10 mouse cellular contexts compared by ENCODE assay signal in genomic region chr6:86583601-86584215, GRCm38 (mm10). TPM values are rescaled to one million over a fixed set of nuclear protein-coding genes. Genes with fewer than 3 reads are reported as not detected.
DNase-seq lines count a peak whose midpoint lies in the region; ATAC-seq lines count a peak whose summit lies in the region.
"Had no signal": no experiment of that assay in that cellular context is flagged by ENCODE, and none has a peak within 500 bp of the region (broad histone marks: within the 10 kb centered on the region; RNA-seq: fewer than 3 reads in every experiment).

No protein-coding gene starts in this region.

- H3K27me3 ChIP-seq in forebrain, embryonic 13.5 days: no peaks in the 10 kb centered on the region
- no peaks in the 10 kb centered on the region for H3K27me3 ChIP-seq in forebrain, embryonic 12.5 days
- no peaks in the 10 kb centered on the region for H3K27me3 ChIP-seq in lung, embryonic 16.5 days (ENCODE audit: control insufficient read depth, insufficient read depth, low read depth, low read length)
- H3K27me3 ChIP-seq in hindbrain, embryonic 15.5 days: no peaks in the 10 kb centered on the region
- no peaks in the 10 kb centered on the region for H3K27me3 ChIP-seq in neural tube, embryonic 15.5 days (replicated peaks)
- H3K27me3 ChIP-seq: embryonic facial prominence, embryonic 15.5 days had no signal

- no peak for DNase-seq in lung, postnatal 25 days (ENCODE audit: low spot score)
- DNase-seq in urinary bladder, adult 2 months (ENCODE audit: low spot score): no peak
- no peak for DNase-seq in adrenal gland, adult 2 months
- DNase-seq: kidney, postnatal 10 days had no signal

- H3K4me3 ChIP-seq in forebrain, embryonic 13.5 days: no peak overlapping the region
- H3K4me3 ChIP-seq in forebrain, embryonic 12.5 days (replicated peaks): no peak overlapping the region
- no peak overlapping the region for H3K4me3 ChIP-seq in lung, embryonic 16.5 days (ENCODE audit: low read length)
- no peak overlapping the region for H3K4me3 ChIP-seq in hindbrain, embryonic 15.5 days
- H3K4me3 ChIP-seq in neural tube, embryonic 15.5 days (replicated peaks): no peak overlapping the region

- H3K4me1 ChIP-seq in forebrain, embryonic 13.5 days: peaks cover 21% of the 10 kb centered on the region
- H3K4me1 ChIP-seq in forebrain, embryonic 12.5 days: peaks cover 27% of the 10 kb centered on the region
- peaks cover 32% of the 10 kb centered on the region for H3K4me1 ChIP-seq in lung, embryonic 16.5 days (replicated peaks; ENCODE audit: control insufficient read depth, insufficient read depth, low read length)
- H3K4me1 ChIP-seq in hindbrain, embryonic 15.5 days (replicated peaks): peaks cover 25% of the 10 kb centered on the region
- peaks cover 22% of the 10 kb centered on the region for H3K4me1 ChIP-seq in neural tube, embryonic 15.5 days

- no peaks in the 10 kb centered on the region for H3K9me3 ChIP-seq in forebrain, embryonic 13.5 days (replicated peaks)
- no peaks in the 10 kb centered on the region for H3K9me3 ChIP-seq in forebrain, embryonic 12.5 days
- no peaks in the 10 kb centered on the region for H3K9me3 ChIP-seq in lung, embryonic 16.5 days (ENCODE audit: control insufficient read depth, low read length)
- H3K9me3 ChIP-seq in hindbrain, embryonic 15.5 days: no peaks in the 10 kb centered on the region
- H3K9me3 ChIP-seq in neural tube, embryonic 15.5 days (replicated peaks): no peaks in the 10 kb centered on the region
- H3K9me3 ChIP-seq: embryonic facial prominence, embryonic 15.5 days had no signal

- no peaks in the 10 kb centered on the region for H3K36me3 ChIP-seq in forebrain, embryonic 13.5 days (ENCODE audit: poor library complexity, severe bottlenecking)
- no peaks in the 10 kb centered on the region for H3K36me3 ChIP-seq in forebrain, embryonic 12.5 days (replicated peaks)
- no peaks in the 10 kb centered on the region for H3K36me3 ChIP-seq in lung, embryonic 16.5 days (ENCODE audit: control insufficient read depth, insufficient read depth, low read length)
- no peaks in the 10 kb centered on the region for H3K36me3 ChIP-seq in hindbrain, embryonic 15.5 days
- H3K36me3 ChIP-seq in neural tube, embryonic 15.5 days: no peaks in the 10 kb centered on the region
- H3K36me3 ChIP-seq: embryonic facial prominence, embryonic 15.5 days had no signal

- ATAC-seq in forebrain, embryonic 13.5 days: no peak
- ATAC-seq in forebrain, embryonic 12.5 days (ENCODE audit: low FRiP score): no peak
- ATAC-seq in lung, embryonic 16.5 days (ENCODE audit: low read depth): no peak
- ATAC-seq in hindbrain, embryonic 15.5 days (ENCODE audit: low FRiP score, low read depth): no peak
- no peak for ATAC-seq in neural tube, embryonic 15.5 days (ENCODE audit: low FRiP score)

- 0 out of 2 replicates have a peak overlapping the region, but pooled peaks have one; percentile 94 for H3K27ac ChIP-seq in forebrain, embryonic 13.5 days
- H3K27ac ChIP-seq in forebrain, embryonic 12.5 days: no peak overlapping the region
- H3K27ac ChIP-seq in lung, embryonic 16.5 days (ENCODE audit: low read length): peak overlapping the region; percentile 99
- peak overlapping the region; percentile 91 for H3K27ac ChIP-seq in hindbrain, embryonic 15.5 days (replicated peaks)
- H3K27ac ChIP-seq in neural tube, embryonic 15.5 days (replicated peaks): peak overlapping the region; percentile 93

- no peak overlapping the region for H3K4me2 ChIP-seq in forebrain, embryonic 13.5 days
- H3K4me2 ChIP-seq in forebrain, embryonic 12.5 days: no peak overlapping the region
- H3K4me2 ChIP-seq in lung, embryonic 16.5 days (ENCODE audit: low read depth, low read length): no peak overlapping the region
- peak overlapping the region; percentile 59; the same call in 1 of the 2 replicates for H3K4me2 ChIP-seq in hindbrain, embryonic 15.5 days
- H3K4me2 ChIP-seq in neural tube, embryonic 15.5 days: no peak overlapping the region

- 93% methylated on average over 8 of the region's 8 CpGs for WGBS in forebrain, embryonic 13.5 days
- 89% methylated on average over 8 of the region's 8 CpGs for WGBS in forebrain, embryonic 12.5 days
- WGBS in lung, embryonic 16.5 days: 82% methylated on average over 8 of the region's 8 CpGs
- WGBS in hindbrain, embryonic 15.5 days: 91% methylated on average over 8 of the region's 8 CpGs
- WGBS in neural tube, embryonic 15.5 days: 91% methylated on average over 8 of the region's 8 CpGs

- no peak overlapping the region for H3K9ac ChIP-seq in forebrain, embryonic 13.5 days
- no peak overlapping the region for H3K9ac ChIP-seq in forebrain, embryonic 12.5 days
- H3K9ac ChIP-seq in lung, embryonic 16.5 days (ENCODE audit: low read length): peak overlapping the region; percentile 69
- 0 out of 2 replicates have a peak overlapping the region, but pooled peaks have one; percentile 23 for H3K9ac ChIP-seq in hindbrain, embryonic 15.5 days
- H3K9ac ChIP-seq in neural tube, embryonic 15.5 days (replicated peaks): no peak overlapping the region

RNA-seq across cellular contexts. Expression of gene Asprv1, which starts 44.3 kb away (rescaled TPM):
- polyA plus RNA-seq in forebrain, embryonic 13.5 days (2015; fragmentation: Nextera tagmentation; extraction: Ambion mirVana): 0.45 and 0.67 TPM in 2 replicates
- 0.52 and 0.87 TPM in 2 replicates for polyA plus RNA-seq in forebrain, embryonic 12.5 days (2016; fragmentation: Nextera tagmentation; extraction: Ambion mirVana)
- 1.0 and 5.3 TPM in 2 replicates for polyA plus RNA-seq in lung, embryonic 16.5 days (2015; fragmentation: Nextera tagmentation; extraction: Ambion mirVana)
- polyA plus RNA-seq in hindbrain, embryonic 15.5 days (2015; fragmentation: Nextera tagmentation; extraction: Ambion mirVana): 0.76 and 1.00 TPM in 2 replicates
- polyA plus RNA-seq in neural tube, embryonic 15.5 days (2015; fragmentation: Nextera tagmentation; extraction: Ambion mirVana): 1.5 and 1.8 TPM in 2 replicates
- 0.39 and 0.56 TPM in 2 replicates for polyA plus RNA-seq in urinary bladder, adult 2 months (2012; rRNA removed)
- total RNA-seq in adrenal gland, adult 2 months (2021): not detected
- polyA plus RNA-seq in adrenal gland, adult 2 months (2012; rRNA removed): 0.06 and 0.10 TPM in 2 replicates

RNA-seq across cellular contexts. Expression of gene Pcbp1, which starts 57.6 kb away (rescaled TPM):
- polyA plus RNA-seq in forebrain, embryonic 13.5 days (2015; fragmentation: Nextera tagmentation; extraction: Ambion mirVana): 204 and 245 TPM in 2 replicates
- 497 and 562 TPM in 2 replicates for polyA plus RNA-seq in forebrain, embryonic 12.5 days (2016; fragmentation: Nextera tagmentation; extraction: Ambion mirVana)
- 168 and 192 TPM in 2 replicates for polyA plus RNA-seq in lung, embryonic 16.5 days (2015; fragmentation: Nextera tagmentation; extraction: Ambion mirVana)
- polyA plus RNA-seq in hindbrain, embryonic 15.5 days (2015; fragmentation: Nextera tagmentation; extraction: Ambion mirVana): 341 and 351 TPM in 2 replicates
- 331 and 342 TPM in 2 replicates for polyA plus RNA-seq in neural tube, embryonic 15.5 days (2015; fragmentation: Nextera tagmentation; extraction: Ambion mirVana)
- 153 and 183 TPM in 2 replicates for polyA plus RNA-seq in urinary bladder, adult 2 months (2012; rRNA removed)
- 100 to 1,000 TPM; 320 to 331 TPM for total RNA-seq in adrenal gland, adult 2 months (2021)
- polyA plus RNA-seq in adrenal gland, adult 2 months (2012; rRNA removed): 379 and 483 TPM in 2 replicates

Comparison
In these comparisons a context has a peak if more than half of its experiments do, and no peak if none do; other contexts are left out.
1. H3K9ac ChIP-seq: peak in lung, embryonic 16.5 days (single experiment) and hindbrain, embryonic 15.5 days (single experiment); none in forebrain, embryonic 13.5 days (single experiment), forebrain, embryonic 12.5 days (single experiment) and neural tube, embryonic 15.5 days (single experiment).